Mouse (Mus musculus) adrenal gland, postnatal 25 days (tissue): Measurements from ENCODE around the gene Ahsg. TPM values are rescaled to one million over a fixed set of nuclear protein-coding genes. Genes with fewer than 3 reads are reported as not detected.
"Not testable (repeated sequence)": the region's sequence is repeated elsewhere in the genome, so short reads cannot be mapped to it uniquely, and the experiment has no call there.

Source experiments
- DNase-seq: peaks from one replicate; pipeline ENCODE4 v3.0.0; 2021; ENCODE audit warnings: mixed read lengths
- total RNA-seq: library from RNA; stranded (reverse); gene quantifications from 2 replicates; pipeline ENCODE4 v1.2.3, GENCODE M21; 2021

Ahsg gene
- total RNA-seq, 1 experiment from 2014 or later = 1.6 TPM

DNA sequence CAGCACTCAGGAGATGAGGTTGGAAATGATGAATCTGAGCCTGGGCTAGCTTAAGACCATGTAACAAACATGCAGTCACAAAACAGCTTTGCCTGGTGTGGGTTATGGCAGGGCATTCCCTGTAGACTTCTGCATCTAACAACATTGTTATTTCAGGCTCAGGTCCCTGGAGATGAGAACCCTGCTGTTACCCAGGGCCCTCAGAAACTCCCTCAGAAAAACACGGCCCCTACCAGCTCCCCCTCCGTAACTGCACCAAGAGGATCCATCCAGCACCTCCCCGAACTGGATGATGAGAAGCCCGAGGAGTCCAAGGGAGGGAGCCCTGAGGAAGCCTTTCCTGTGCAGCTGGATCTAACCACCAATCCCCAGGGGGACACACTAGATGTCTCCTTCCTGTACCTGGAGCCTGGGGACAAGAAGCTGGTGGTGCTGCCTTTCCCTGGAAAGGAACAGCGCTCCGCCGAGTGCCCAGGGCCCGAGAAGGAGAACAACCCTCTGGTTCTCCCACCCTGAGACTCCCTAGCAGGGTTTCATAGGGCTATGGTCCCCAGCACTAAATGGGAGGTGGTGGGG is 48.1 kb downstream of the Ahsg start:
- no peak for DNase-seq

DNA sequence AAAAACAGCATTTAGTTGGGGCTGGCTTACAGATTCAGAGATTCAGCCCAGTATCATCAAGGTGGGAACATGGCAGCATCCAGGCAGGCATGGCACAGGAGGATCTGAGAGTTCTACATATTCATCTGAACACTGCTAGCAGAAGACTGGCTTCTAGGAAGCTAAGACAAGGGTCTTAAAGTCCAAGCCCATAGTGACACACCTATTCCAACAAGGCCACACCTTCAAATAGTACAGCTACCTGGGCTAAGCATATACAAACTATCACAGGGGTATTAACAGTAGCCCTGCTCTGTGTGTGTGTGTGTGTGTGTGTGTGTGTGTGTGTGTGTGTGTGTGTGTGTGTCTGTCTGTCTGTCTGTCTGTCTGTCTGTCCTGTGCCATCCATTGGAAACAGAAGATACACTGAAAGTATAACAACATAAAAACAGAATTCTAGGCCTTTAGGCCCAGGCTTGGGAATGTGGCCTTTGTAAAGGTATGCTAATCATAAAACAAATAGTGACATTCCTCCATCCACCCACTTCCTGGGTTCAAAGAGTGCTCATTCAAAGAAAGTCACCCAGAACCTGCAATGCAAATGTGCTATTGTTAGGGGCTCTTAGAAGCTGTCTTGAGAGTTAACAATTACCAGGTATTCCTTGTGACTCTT is 50.9 kb downstream of the Ahsg start:
- not testable (repeated sequence) for DNase-seq

DNA sequence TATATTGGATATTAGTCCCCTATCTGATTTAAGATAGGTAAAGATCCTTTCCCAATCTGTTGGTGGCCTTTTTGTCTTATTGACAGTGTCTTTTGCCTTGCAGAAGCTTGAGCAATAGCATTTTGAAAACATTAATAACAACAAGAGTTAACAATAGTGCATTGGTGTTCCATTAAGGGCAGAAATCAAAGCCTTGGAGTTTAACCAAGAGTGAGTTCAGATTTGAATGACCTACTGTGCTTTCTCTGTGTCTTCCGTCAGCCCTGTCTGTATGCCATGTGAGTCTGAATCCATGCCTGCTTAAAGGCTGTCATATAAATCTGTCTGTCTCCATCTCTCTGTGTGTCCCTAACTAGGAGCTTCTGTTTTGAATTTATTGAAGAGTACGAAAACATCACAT is 56.3 kb downstream of the Ahsg start:
- no peak for DNase-seq

Other genes with a start within 250 kb of the Ahsg start
- gene Dgkg, start 234.1 kb upstream of the Ahsg start, total RNA-seq = 2.7 and 3.6 TPM in 2 replicates
- not detected in 2 replicates for gene Crygs, start 79.7 kb upstream of the Ahsg start, total RNA-seq
- gene Tbccd1, start 33.6 kb upstream of the Ahsg start, total RNA-seq = 16.4 and 23.6 TPM in 2 replicates
- gene Dnajb11, start 33.4 kb upstream of the Ahsg start, total RNA-seq = 71.4 and 71.9 TPM in 2 replicates
- gene Fetub, start 27.1 kb downstream of the Ahsg start, total RNA-seq = 78.1 and 82.3 TPM in 2 replicates
- 0.97 and 12.6 TPM in 2 replicates for gene Hrg, start 59.8 kb downstream of the Ahsg start, total RNA-seq
- 8.1 and 9.0 TPM in 2 replicates for gene Kng2, start 138.2 kb downstream of the Ahsg start, total RNA-seq
- gene Kng1, start 166.6 kb downstream of the Ahsg start, total RNA-seq = 0.24 and 13.8 TPM in 2 replicates
- gene Eif4a2, start 216.2 kb downstream of the Ahsg start, total RNA-seq = 464 and 587 TPM in 2 replicates
- 9.9 and 10.4 TPM in 2 replicates for gene Rfc4, start 236.5 kb downstream of the Ahsg start, total RNA-seq